Mouse (Mus musculus) cerebellum, adult 2 months (tissue): ENCODE results near the gene Ube2d1.

Source experiments
- CTCF ChIP-seq: fragments of 200-500 bp; IDR thresholded peaks from 2 replicates; pipeline ENCODE4 v1.5.1; 2011; ENCODE audit warnings: low read depth, mild to moderate bottlenecking, control low read depth, low read length, moderate library complexity, borderline replicate concordance; ENCODE audit not compliant: insufficient read depth
- POLR2A ChIP-seq: fragments of 200-500 bp; IDR thresholded peaks from 2 replicates; pipeline ENCODE4 v1.6.1; 2011; ENCODE audit warnings: low read length, control low read depth, borderline replicate concordance; ENCODE audit not compliant: insufficient read depth

DNA sequence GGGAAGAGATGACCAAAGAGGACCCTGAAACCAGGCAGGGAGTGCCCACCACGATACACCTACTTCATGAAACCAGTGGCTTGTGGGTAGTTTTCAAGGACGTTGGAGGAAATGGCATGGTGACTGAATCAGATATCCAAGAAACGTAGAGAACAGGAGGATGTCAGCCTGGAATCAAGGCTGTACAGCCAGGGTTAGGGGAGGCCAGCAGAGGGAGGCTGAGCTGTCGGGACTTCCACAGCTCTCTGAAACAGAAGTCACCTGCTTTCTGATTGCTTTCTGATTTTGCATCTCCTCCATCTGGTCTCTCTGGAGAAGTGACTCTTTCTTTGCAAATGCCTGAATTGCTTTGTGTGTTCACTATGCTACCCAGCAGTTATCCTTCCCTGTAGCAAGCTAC is 6.7 kb upstream of the Ube2d1 start:
- TF ChIP-seq CTCF (no peak), POLR2A (no peak)
